Mouse (Mus musculus): Measurements from ENCODE around the gene Bckdhb. TPM values are rescaled to one million over a fixed set of nuclear protein-coding genes. Genes with fewer than 3 reads are reported as not detected.

Bckdhb gene
- polyA plus RNA-seq, 1 experiment from 2014 or later, result 38.4 TPM

DNA sequence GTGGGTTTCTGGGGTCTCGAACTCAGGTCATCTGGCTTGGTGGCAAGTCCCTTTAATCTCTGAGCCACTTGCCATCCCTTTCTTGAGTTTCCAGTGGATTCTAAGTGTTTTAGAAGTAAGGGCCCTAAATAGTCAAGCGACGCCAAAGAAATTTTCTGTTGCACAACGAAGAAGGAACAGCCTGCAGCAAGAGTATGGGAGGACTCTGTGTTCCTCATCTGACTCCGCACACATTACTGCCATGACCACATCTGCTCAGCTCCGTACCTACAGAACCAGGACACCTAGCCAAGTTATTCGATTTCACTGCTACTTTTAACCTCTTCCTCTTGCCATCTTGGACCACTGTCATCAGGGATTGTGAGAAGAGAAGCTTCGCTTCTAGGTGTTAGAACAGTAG, 168.0 kb downstream of the Bckdhb start:
- Histone ChIP-seq H3K27me3 (no peaks in the 10 kb centered on the region), H3K36me3 (no peaks in the 10 kb centered on the region), H3K4me2 (no peak overlapping the region), H3K4me1 (replicated peaks) (no peaks in the 10 kb centered on the region), H3K9ac (no peak overlapping the region), H3K4me3 (no peak overlapping the region), H3K27ac (replicated peaks) (no peak overlapping the region), H3K9me3 (no peaks in the 10 kb centered on the region)
- 97% methylated on average over 8 of the region's 8 CpGs for WGBS
- ATAC-seq (ENCODE audit: low FRiP score, low read depth), result no peak

DNA sequence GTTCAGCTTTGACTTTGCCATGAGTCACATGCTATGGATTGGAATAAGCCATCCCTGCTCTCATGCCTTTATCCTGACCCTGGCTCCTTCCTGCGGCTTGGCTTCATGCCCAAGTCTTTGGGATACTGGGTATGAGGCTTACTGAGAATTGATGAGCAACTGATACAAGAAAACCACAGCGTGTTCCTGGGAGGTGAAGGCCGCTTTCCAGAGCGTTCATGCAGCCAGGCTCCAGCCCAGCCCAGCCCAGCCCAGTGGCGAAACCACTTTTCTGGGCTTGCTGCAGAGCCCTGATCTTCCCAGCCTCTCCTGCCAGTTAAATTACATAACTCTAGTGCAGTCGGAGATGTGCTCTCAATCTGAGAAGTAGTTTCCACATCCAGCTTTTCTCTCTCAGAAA, 169.2 kb downstream of the Bckdhb start:
- Histone ChIP-seq H3K4me3 (no peak overlapping the region), H3K9ac (no peak overlapping the region), H3K27me3 (no peaks in the 10 kb centered on the region), H3K4me2 (no peak overlapping the region), H3K27ac (replicated peaks) (no peak overlapping the region), H3K4me1 (replicated peaks) (no peaks in the 10 kb centered on the region), H3K36me3 (no peaks in the 10 kb centered on the region), H3K9me3 (no peaks in the 10 kb centered on the region)
- no peak for ATAC-seq (ENCODE audit: low FRiP score, low read depth)
- 81% methylated on average over 6 of the region's 6 CpGs for WGBS

DNA sequence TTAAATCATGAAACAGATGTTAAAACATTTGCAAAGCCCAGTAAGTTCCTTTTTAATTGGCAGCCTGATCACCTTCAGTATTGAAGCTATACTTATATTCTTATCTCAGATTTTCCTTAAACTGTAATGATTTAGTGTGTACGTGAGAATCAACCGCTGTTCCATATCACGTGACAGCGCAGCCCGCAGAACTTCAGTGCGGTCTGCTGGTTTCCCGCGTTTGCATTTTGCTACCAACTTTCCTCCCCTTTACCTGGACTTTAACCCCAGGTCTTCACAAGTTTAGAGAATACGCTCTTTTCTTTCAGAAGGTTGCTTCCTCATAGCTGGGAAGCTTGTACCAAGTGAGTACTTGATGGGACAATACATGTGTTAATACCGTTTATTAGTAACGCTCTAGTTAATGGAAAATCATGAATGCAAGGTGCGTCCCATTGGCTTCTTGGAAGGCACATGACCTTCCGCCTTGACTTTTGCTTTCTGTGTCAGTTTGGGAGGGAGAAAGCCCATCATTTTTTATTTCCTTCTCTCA, 171.6 kb downstream of the Bckdhb start:
- Histone ChIP-seq H3K4me3 (no peak overlapping the region), H3K4me1 (replicated peaks) (no peaks in the 10 kb centered on the region), H3K4me2 (no peak overlapping the region), H3K27ac (replicated peaks) (no peak overlapping the region), H3K27me3 (no peaks in the 10 kb centered on the region), H3K9ac (no peak overlapping the region), H3K36me3 (no peaks in the 10 kb centered on the region), H3K9me3 (no peaks in the 10 kb centered on the region)
- 98% methylated on average over 13 of the region's 13 CpGs for WGBS
- ATAC-seq (ENCODE audit: low FRiP score, low read depth), result no peak

DNA sequence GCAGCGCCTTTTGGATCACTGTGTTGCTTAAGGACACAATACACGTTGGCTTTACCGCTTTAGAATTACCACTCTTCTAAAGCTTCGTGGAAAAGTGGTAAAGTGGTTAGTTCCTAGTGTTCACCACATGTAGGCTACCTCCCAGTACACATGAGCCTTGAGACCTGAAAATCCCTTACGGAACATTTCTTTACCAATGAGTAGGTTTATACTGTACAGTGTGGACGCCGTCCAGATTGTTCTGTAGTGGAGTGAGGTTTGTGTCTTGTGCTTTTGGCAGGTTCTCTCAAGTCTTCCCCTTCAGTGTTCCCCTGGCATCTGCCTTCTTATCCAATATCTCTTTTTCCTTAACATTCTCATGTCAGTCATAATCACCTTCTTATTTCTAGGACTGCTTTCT, 178.4 kb downstream of the Bckdhb start:
- Histone ChIP-seq H3K27me3 (no peaks in the 10 kb centered on the region), H3K9ac (no peak overlapping the region), H3K27ac (replicated peaks) (no peak overlapping the region), H3K4me3 (no peak overlapping the region), H3K36me3 (no peaks in the 10 kb centered on the region), H3K4me1 (replicated peaks) (peaks cover 9% of the 10 kb centered on the region), H3K4me2 (no peak overlapping the region), H3K9me3 (no peaks in the 10 kb centered on the region)
- no peak for ATAC-seq (ENCODE audit: low FRiP score, low read depth)
- 95% methylated on average over 7 of the region's 7 CpGs for WGBS

DNA sequence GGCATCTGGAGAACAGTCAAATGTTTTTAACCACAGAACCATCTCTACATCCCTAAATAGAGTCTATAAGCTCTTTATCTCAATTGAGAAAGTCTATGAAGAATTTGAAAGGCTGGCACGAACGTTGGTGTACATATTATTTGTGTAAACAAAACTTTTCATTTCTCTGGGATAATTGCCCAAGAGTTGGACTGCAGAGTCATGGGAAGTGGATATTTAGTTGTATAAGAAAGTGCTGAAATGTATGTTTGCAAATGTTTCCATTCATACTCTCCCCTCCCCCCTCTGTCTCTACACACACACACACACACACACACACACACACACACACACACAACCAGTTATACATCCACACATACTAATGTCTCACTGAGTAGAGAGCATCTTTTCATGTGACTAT, 181.5 kb downstream of the Bckdhb start:
- 94% methylated on average over 2 of the region's 2 CpGs for WGBS
- H3K9ac ChIP-seq, result no peak overlapping the region
- no peaks in the 10 kb centered on the region for H3K27me3 ChIP-seq
- H3K4me2 ChIP-seq, result no peak overlapping the region
- no peaks in the 10 kb centered on the region for H3K36me3 ChIP-seq
- no peak overlapping the region for H3K4me3 ChIP-seq
- no peak overlapping the region for H3K27ac ChIP-seq (replicated peaks)
- ATAC-seq (ENCODE audit: low FRiP score, low read depth), result no peak
- peaks cover 28% of the 10 kb centered on the region for H3K4me1 ChIP-seq (replicated peaks)
- no peaks in the 10 kb centered on the region for H3K9me3 ChIP-seq

DNA sequence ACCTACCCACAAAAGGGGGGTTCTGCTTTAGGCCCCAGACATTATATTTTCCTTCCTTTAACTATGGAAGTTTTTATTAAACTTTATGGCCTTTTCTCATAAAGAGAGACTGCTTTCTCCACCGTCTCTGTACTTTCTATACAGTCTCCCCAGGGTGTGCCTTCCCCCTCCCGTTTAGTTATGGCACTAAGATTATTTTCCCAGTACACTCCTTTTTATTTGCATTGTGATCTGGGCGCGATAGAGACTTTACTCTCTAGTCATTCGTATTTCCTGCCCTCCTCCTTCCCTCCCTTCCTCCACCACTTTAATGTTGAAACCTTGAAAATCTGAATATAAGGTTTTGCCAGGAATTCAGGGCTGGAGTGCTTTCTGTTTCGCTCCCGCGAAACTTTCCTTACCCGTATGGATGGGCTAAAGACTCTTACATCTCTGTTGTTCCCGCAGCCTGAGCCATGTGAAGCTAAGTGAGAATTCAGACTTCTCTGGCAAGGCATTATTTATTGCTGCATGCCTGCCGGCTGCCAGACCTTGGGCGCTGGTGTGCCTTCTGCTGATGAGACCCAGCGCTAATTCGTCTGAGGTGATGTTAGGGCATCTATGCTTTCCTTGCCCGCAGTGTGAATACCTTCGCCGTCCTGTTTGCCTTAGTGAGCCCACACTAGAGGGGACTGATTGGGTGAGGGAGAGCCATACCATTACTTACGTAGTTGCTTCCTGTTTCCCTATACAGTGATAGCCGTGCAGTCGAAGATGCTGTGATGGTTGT, 182.3 kb downstream of the Bckdhb start:
- Histone ChIP-seq H3K9ac (no peak overlapping the region), H3K9me3 (no peaks in the 10 kb centered on the region), H3K4me2 (no peak overlapping the region), H3K27me3 (no peaks in the 10 kb centered on the region), H3K36me3 (no peaks in the 10 kb centered on the region), H3K4me1 (replicated peaks) (peaks cover 28% of the 10 kb centered on the region), H3K27ac (replicated peaks) (no peak overlapping the region), H3K4me3 (no peak overlapping the region)
- ATAC-seq (ENCODE audit: low FRiP score, low read depth), result no peak
- 71% methylated on average over 20 of the region's 20 CpGs for WGBS

DNA sequence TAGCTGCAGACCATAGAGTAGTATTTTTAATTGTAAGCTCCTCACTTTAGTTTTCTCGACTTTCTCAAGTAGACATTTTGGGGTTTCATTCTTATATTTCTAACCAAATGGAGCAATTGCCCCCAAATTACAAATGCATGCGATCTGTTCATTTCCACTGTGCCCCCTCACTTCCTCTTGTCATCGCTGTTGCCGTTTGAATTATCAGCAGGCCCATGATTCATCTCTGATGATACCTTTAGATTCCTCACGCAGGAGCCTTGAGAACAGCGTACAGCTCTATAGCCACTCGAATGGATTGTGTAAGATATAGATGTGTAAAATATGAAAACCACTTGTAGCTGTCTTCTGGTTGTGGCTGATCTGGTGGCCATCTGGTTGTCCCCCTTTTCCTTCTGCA, 183.6 kb downstream of the Bckdhb start:
- no peak overlapping the region for H3K9ac ChIP-seq
- 94% methylated on average over 7 of the region's 7 CpGs for WGBS
- ATAC-seq (ENCODE audit: low FRiP score, low read depth), result no peak

DNA sequence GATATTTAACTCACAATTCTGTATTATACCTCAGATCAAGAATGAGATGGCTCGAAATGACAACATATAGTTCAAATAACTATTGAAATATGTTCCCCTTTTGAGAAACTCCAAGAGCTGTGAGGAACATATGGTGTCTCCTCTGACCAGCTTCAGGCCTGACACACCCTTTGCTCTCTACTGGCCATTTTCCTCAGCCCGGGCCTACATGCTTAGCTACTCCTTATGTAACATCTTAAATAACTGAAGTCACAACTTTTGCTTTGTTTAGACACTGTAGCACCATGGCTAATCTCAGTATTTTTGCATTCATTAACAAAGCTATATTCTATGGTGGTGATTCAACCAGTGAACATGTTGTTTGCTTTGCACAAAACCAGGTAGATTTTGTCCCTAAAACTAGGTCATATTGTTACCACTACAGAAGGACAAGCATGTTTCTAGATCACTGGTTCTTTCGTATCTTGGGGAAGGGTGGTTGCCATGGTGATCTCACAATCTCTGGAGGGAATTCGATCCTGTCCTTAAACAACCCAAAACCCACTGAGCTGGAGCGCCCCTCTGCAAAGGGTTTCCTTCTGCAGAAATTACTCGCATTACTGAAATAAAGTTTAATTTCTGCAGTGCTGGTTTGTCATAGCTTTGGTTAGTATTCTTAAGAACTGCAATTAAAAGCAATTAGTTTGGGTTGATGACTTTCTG, 185.0 kb downstream of the Bckdhb start:
- no peaks in the 10 kb centered on the region for H3K27me3 ChIP-seq
- H3K36me3 ChIP-seq, result no peaks in the 10 kb centered on the region
- 34% methylated on average over 6 of the region's 6 CpGs for WGBS
- peak; percentile 67 for ATAC-seq (ENCODE audit: low FRiP score, low read depth)
- no peaks in the 10 kb centered on the region for H3K9me3 ChIP-seq
- H3K4me2 ChIP-seq, result 0 out of 2 replicates have a peak overlapping the region, but pooled peaks have one; percentile 33
- 0 out of 2 replicates have a peak overlapping the region, but pooled peaks have one; percentile 46 for H3K27ac ChIP-seq (replicated peaks)
- H3K9ac ChIP-seq, result no peak overlapping the region
- H3K4me3 ChIP-seq, result no peak overlapping the region
- H3K4me1 ChIP-seq (replicated peaks), result peaks cover 28% of the 10 kb centered on the region

More for the DNA sequence above, 183.6 kb downstream of the Bckdhb start:
- Histone ChIP-seq H3K4me3 (no peak overlapping the region), H3K27me3 (no peaks in the 10 kb centered on the region), H3K27ac (replicated peaks) (no peak overlapping the region), H3K4me1 (replicated peaks) (peaks cover 28% of the 10 kb centered on the region), H3K36me3 (no peaks in the 10 kb centered on the region), H3K4me2 (no peak overlapping the region), H3K9me3 (no peaks in the 10 kb centered on the region)

DNA sequence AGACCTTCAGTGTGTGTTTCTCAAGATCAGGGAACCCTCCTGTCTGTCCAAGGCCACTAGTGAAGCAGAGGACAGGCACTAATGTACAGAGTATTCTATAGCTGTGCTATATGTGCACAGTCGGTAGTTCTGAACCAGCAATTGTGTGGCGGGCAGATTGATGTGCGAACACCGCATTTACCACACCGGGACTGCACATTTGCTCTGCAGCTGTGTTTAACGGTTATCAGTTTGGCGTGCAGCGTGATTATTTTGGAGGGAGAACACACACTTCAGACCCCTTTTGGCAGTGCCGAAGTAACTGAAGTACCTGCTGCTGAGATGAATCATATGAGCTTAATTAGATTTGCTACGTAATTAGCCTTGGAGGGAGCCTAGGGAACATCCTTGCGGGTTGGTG, 185.7 kb downstream of the Bckdhb start:
- peaks cover 28% of the 10 kb centered on the region for H3K4me1 ChIP-seq (replicated peaks)
- H3K4me3 ChIP-seq, result no peak overlapping the region
- WGBS, result 19% methylated on average over 11 of the region's 11 CpGs
- no peaks in the 10 kb centered on the region for H3K27me3 ChIP-seq
- H3K9ac ChIP-seq, result no peak overlapping the region
- no peaks in the 10 kb centered on the region for H3K9me3 ChIP-seq
- H3K36me3 ChIP-seq, result no peaks in the 10 kb centered on the region
- peak overlapping the region; percentile 33 for H3K4me2 ChIP-seq
- peak; percentile 61; the same call in 1 of the 2 replicates for ATAC-seq (ENCODE audit: low FRiP score, low read depth)
- 0 out of 2 replicates have a peak overlapping the region, but pooled peaks have one; percentile 46 for H3K27ac ChIP-seq (replicated peaks)

DNA sequence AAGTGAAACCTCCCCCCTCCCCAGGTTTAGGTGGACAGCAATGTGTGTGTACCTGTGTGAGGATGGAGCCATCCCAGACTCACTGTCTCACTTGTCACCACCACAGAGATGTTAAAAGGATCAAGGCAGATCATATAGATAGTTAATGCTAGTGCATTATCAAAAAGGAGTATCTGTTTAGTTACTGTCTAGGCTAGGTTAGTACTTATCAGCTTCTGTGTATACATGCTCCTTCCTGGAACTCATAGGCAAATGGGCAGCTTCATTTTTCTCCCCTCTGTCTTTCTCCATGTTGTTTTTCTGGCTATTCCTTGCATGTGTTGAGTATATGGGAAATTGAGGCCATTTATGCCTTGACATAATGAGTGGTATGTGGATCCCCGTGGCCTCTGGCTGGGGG, 187.4 kb downstream of the Bckdhb start:
- no peak for ATAC-seq (ENCODE audit: low FRiP score, low read depth)
- H3K9me3 ChIP-seq, result no peaks in the 10 kb centered on the region
- H3K27me3 ChIP-seq, result no peaks in the 10 kb centered on the region
- no peaks in the 10 kb centered on the region for H3K36me3 ChIP-seq
- H3K4me1 ChIP-seq (replicated peaks), result peaks cover 26% of the 10 kb centered on the region
- no peak overlapping the region for H3K4me3 ChIP-seq
- H3K4me2 ChIP-seq, result no peak overlapping the region
- H3K27ac ChIP-seq (replicated peaks), result no peak overlapping the region
- 58% methylated on average over 1 of the region's 1 CpGs for WGBS
- H3K9ac ChIP-seq, result no peak overlapping the region

DNA sequence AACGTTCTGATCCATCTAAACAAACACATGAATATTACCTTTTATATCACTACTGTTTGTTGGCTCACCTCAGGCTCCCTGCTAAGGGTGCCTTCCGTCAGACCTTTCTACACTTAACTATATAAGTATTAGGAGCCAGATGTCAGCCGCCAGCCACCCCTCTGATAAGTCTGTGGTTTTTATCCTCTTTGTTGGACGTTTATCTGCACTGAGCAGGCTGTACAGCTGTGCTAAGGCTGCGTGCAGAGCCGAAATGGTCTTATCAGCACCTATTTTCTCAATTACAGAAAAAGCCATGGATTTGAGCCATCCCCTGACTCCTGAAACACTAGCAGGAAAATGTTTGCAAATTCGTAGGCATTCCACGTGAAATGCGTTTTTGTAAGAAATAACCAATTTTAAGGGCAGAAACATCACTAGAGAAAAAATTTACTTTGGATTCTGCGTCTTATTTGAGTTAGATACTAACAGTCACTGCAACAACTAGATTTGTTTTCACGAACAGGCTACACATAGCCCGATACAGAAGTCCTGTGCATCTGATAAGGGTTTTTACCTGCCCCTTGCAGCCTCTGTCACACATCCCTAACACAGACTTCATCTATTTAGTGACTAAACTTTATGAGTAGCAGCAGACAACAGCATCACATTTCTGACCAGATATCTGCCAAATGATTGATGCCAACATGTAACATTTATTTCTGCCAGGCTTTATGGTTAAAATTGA, 188.1 kb downstream of the Bckdhb start:
- no peaks in the 10 kb centered on the region for H3K36me3 ChIP-seq
- no peak overlapping the region for H3K27ac ChIP-seq (replicated peaks)
- no peaks in the 10 kb centered on the region for H3K9me3 ChIP-seq
- H3K4me3 ChIP-seq, result no peak overlapping the region
- H3K27me3 ChIP-seq, result no peaks in the 10 kb centered on the region
- H3K4me2 ChIP-seq, result no peak overlapping the region
- ATAC-seq (ENCODE audit: low FRiP score, low read depth), result no peak
- peaks cover 19% of the 10 kb centered on the region for H3K4me1 ChIP-seq (replicated peaks)
- no peak overlapping the region for H3K9ac ChIP-seq
- WGBS, result 79% methylated on average over 12 of the region's 12 CpGs

DNA sequence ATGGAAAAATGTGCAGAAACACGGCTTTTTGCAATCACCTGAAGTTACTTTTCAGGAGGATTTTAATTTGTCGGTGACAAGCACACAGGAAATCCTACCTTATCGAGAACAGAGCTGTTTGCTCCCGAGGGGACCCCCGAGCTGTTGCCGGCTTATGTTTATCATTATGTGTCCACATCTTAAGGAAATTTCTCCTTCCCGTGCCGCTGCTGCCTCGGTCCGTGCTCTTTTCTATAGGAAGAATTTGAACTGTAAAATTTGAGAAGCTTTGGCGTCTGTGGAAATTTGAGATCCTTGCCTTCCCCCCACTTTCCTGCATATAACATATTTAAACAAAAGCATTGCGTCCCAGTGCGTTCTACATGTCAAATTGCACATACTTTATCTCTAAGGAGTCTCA, 189.3 kb downstream of the Bckdhb start:
- Histone ChIP-seq H3K36me3 (no peaks in the 10 kb centered on the region), H3K4me3 (no peak overlapping the region), H3K27ac (replicated peaks) (no peak overlapping the region), H3K4me1 (replicated peaks) (peaks cover 19% of the 10 kb centered on the region), H3K9ac (no peak overlapping the region), H3K4me2 (peak overlapping the region; percentile 4; the same call in 1 of the 2 replicates), H3K9me3 (no peaks in the 10 kb centered on the region), H3K27me3 (no peaks in the 10 kb centered on the region)
- no peak for ATAC-seq (ENCODE audit: low FRiP score, low read depth)
- 64% methylated on average over 13 of the region's 13 CpGs for WGBS

All from hindbrain, embryonic 15.5 days (tissue).